Mouse (Mus musculus) layer of hippocampus, adult 8-10 months (tissue): ENCODE data around the gene Plscr3. TPM values are rescaled to one million over a fixed set of nuclear protein-coding genes. Genes with fewer than 3 reads are reported as not detected.
A peak's percentile ranks its signal among the peaks of the same experiment; 100 is the strongest.

Experiments
- DNase-seq, 2 experiments: peaks; one replicate each; pipeline ENCODE4 v3.0.0; 2022; ENCODE audit warnings: low spot score in 2 of 2
- total RNA-seq, 4 experiments: library from RNA; stranded (reverse); gene quantifications; 2 replicates each; pipeline ENCODE4 v1.2.4; 2022

Plscr3 gene
- 10 to 100 TPM; 17.1 to 21.8 (median 20.0) TPM for total RNA-seq

DNA sequence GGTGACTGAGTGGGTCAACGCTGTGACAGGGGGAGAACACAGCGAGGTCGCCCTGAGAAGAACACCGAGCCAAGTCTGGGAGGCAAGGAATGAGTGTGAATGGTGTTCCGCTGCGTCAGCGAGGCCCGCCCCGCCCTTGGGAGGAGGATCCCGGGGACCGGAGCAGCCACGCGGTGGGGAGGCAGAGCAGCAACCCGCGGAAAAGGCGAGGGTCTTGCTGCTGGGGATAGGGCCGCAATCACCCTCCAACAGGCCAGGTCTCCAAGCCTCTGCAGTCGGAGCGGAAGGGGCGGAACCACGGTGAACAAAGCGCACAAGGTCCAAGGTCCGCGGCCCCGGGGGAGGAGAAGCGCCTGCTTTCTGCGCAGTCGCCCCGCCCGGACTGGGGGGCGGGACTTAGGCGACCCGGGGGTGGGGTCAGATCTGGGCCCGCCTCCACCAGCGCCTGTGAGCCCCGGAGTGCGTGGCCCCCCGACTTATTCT, at the start of gene Plscr3:
TSS of gene Plscr3 (plus strand) at position 179 of the 483 bp plus-strand sequence.
- peak; percentile 71 to 83 for DNase-seq

DNA sequence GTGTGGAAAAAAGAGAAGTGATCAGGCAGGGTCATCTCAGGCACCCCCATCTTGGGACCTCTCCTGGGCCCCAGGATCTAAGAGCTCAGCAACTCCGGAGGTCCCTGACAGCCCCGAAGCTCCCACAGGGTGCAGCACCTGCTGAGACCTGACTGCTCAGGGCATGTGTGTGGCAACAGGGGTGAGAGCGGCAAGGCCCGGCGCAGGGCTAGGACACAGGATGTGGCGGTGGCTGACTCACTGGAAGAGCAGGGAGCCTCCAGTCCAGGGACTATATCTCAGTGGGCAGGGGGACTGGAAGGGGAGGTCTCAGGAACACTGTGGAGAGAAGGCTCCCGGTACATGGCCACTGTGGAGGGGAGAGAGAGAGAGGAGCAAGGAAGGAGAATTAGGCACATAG, 48.3 kb upstream of the Plscr3 start:
- no peak for DNase-seq

DNA sequence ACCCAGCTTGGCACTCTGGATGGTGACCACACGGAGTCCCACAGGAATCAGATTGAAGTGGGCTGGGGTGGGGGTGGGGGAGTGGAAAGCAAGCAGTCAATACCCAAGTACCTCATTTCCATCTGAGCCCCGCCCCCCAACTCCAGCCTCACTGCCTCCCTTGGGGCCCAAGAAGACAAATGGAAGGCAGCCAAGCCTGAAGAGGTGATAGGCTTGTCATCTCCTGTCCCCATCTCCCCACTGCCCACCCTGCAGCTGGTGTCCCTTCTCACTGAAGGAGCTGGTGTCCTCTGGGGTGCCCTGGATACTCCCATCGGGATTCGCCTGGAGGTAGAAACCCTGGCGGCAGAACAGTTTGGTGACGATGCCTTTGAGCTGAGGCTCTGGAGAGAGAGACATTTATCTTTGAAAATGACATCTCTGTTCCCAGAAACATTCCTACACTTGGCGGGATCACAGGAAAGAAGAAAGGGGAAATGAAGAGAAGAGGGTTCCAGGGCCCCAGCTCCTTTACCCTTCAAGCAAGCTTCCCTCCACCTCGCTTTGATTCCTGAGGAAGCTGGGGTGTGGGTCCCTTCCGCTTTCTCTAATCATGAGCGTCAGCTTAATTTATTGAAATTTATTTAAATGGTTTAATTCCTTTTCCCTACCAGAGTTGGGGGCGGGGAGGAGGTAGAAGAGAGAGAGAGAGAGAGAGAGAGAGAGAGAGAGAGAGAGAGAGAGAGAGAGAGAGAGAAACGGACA, 46.6 kb upstream of the Plscr3 start:
- DNase-seq = no peak

DNA sequence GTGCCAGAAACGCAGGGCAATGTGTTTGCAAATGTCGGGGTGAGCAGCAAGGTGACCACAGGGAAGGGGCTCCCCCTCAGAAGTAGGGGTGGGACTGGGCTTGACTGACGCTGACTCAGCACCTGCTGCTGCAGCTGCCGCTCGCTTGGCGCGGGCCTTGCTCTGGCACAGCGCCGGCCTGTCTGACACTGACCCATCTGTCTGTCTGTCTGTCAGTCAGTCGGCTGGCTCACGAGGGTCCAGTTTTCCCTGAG, 46.1 kb upstream of the Plscr3 start:
- peak in 1 of 2 experiments; percentile 39 for DNase-seq

DNA sequence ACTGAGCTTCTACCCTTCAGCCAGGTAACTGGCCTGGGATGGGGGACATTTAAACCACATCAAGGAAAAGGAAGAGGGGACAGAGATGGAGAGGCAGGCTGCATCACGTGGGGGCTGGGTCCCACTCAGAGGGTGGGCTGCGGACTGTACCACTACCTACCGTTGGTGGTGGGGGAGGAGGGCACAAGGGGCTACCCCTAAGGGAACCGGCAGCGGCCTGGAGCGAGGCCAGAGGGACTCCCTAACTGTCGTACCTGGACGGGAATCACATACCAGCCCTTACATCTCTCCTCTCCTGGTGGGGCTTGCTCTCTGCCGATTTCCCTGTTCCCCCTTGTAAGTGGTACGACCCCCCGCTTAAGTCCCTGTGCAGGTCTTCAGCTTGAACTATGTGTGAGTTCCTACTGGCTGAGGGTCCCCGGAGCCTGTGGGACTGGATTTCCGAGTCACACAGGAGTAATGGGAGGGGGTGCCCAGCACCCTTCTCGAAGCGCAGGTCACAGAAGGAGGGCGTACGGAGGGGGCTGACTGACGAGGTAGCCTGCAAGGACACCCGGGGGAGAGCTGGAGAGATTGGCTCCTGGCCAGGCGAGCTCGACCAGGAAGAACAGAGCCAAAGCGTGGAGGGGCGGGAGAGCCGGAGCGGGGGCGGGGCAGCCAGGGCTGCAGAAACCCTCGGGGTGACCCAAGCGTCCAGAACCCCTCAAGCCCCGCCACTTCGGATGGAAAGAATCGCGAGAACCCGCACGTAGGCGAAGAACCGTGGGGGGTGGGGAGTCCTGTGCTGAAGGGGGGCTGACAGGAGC, 45.6 kb upstream of the Plscr3 start:
- peak in 1 of 2 experiments; percentile 25 for DNase-seq

DNA sequence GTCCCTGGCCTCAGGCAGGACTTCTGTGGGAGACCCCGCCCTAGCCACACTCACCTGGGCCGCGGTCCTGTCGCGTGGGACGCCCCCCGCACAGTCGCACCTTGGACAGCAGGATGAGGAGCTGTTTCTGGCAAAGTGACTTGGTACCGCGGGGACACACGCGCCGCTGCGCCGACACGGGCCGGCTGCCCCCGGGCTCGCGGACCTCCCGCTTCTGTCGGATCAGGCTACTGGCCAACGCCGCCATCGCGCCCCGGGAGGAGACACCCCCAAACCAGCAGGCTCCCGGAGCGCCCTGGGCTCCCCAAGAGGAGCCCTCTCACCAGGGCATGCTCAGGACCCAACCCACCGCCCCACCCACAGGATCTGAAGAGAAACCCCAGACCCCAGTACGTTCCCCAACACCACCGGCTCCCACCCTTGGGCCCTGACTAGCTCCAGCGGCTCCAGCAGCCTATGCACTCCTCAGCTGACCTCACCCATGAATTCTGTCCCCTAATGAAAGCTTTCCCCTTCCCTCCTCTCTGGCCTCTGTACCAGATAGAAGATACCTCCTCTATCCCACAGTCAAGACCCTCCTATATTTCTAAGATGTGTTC, 44.7 kb upstream of the Plscr3 start, which contains the start of gene Fgf11:
TSS of gene Fgf11 (minus strand) at position 479 of the 599 bp plus-strand sequence.
- DNase-seq = no peak

- DNase-seq = peak; percentile 53 to 66
These were observed 43.5 kb upstream of the Plscr3 start for GRCm38 (mm10) chr11:69802648-69803105.

DNA sequence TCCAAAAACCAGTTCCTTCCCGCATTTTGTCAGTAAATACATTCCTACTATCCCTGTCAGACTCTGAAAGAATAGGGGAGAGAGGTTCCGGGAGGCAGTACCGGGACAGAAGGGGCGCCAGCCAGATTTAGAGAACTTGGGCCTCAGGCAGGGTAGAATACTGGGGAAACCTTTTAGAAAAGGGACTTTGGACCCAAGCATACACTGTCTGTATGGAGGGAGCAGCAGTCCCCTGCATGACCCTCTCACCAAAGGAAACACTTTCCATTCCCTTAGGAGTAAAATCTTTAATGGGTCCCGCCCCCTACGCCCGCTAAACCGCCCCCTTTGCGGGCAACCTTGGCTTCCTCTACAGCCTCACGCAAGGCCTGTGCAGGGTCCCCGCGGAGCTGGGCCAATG, 42.8 kb upstream of the Plscr3 start:
- no peak for DNase-seq

- peak in 1 of 2 experiments; percentile 60 for DNase-seq
These were observed 42.2 kb upstream of the Plscr3 start for GRCm38 (mm10) chr11:69803786-69804651.

GRCm38 (mm10) chr11:69804652-69804940, 41.6 kb upstream of the Plscr3 start:
- no peak for DNase-seq

- no peak for DNase-seq
These were observed 40.9 kb upstream of the Plscr3 start, which contains the start of gene Tmem102 for GRCm38 (mm10) chr11:69804972-69805909. TSS of gene Tmem102 (minus strand) at chr11:69805624.

GRCm38 (mm10) chr11:69806378-69806777, 39.8 kb upstream of the Plscr3 start:
- DNase-seq = no peak

- no peak for DNase-seq
These were observed 38.5 kb upstream of the Plscr3 start for GRCm38 (mm10) chr11:69807641-69808040.

- DNase-seq = no peak
These were observed 35.9 kb upstream of the Plscr3 start for GRCm38 (mm10) chr11:69810280-69810679.

- DNase-seq = no peak
These were observed 31.0 kb upstream of the Plscr3 start, which contains the start of gene Gm39566 for GRCm38 (mm10) chr11:69815155-69815554. TSS of gene Gm39566 (minus strand) at chr11:69815298.

GRCm38 (mm10) chr11:69816520-69816919, 29.7 kb upstream of the Plscr3 start:
- no peak for DNase-seq

GRCm38 (mm10) chr11:69818365-69818764, 27.8 kb upstream of the Plscr3 start, which contains the start of gene Spem2:
TSS of gene Spem2 (minus strand) at chr11:69818465.
- no peak for DNase-seq

GRCm38 (mm10) chr11:69818871-69819270, 27.3 kb upstream of the Plscr3 start:
- no peak for DNase-seq

GRCm38 (mm10) chr11:69822080-69822479, 24.1 kb upstream of the Plscr3 start, which contains the start of gene Spem1:
TSS of gene Spem1 (minus strand) at chr11:69822180.
- DNase-seq = no peak

DNA sequence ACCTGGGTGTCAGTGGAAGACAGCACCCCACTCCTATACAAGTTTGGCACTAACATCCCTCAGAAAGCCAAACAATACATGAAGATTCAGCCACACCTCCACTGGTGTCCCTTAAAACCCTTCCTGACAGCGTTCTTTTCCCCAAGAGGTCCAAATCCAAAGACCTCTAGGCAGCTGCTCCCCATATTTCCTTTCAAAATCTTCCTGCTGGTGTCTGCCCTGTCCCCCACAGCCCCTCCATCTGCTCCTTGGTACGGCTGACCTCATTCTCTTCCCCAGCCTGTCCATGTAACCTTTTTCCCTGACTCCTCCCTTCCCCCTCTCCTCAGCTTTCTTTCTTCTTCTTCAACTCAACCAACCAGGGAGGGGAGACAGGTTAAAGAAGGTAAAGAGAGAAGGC, 22.7 kb upstream of the Plscr3 start:
- DNase-seq = no peak
